Mouse (Mus musculus) layer of hippocampus, adult 2 months (tissue): Measurements from ENCODE around the gene Tmco1. TPM values are rescaled to one million over a fixed set of nuclear protein-coding genes. Genes with fewer than 3 reads are reported as not detected.

Experiments
- DNase-seq, 2 experiments: peaks; one replicate each; pipeline ENCODE4 v3.0.0; 2022; ENCODE audit warnings: low spot score in 2 of 2
- H3K27ac ChIP-seq: fragments of 200-600 bp; 2 replicates; pipeline ENCODE4 v1.8.1; 2022
- H3K4me3 ChIP-seq: fragments of 200-600 bp; 2 replicates; pipeline ENCODE4 v1.8.1; 2022; ENCODE audit warnings: mild to moderate bottlenecking
- CTCF ChIP-seq: fragments of 200-600 bp; conservative IDR thresholded peaks from 2 replicates; pipeline ENCODE4 v1.8.1; 2022; ENCODE audit warnings: antibody characterized with exemption, mild to moderate bottlenecking, moderate library complexity
- total RNA-seq, 2 experiments: library from RNA; stranded (reverse); gene quantifications; 2 replicates each; pipeline ENCODE4 v1.2.3; 2021

The Tmco1 gene
- total RNA-seq, 2 experiments from 2014 or later = 49.6 to 50.4 TPM

GRCm38 (mm10) chr1:167350597-167351415 lies 42.6 kb downstream of the Tmco1 start:
- H3K27ac ChIP-seq = peak overlapping the region; percentile 87
- peak overlapping the region; percentile 81 for H3K4me3 ChIP-seq
- no peak for DNase-seq
- TF ChIP-seq CTCF = no peak

GRCm38 (mm10) chr1:167352403-167352802 lies 44.2 kb downstream of the Tmco1 start:
- H3K4me3 ChIP-seq = no peak overlapping the region
- no peak for TF ChIP-seq CTCF
- H3K27ac ChIP-seq = no peak overlapping the region
- no peak for DNase-seq

GRCm38 (mm10) chr1:167357387-167357786 lies 49.2 kb downstream of the Tmco1 start:
- DNase-seq = no peak
- Histone ChIP-seq H3K4me3 (no peak overlapping the region), H3K27ac (no peak overlapping the region)
- TF ChIP-seq CTCF = no peak

GRCm38 (mm10) chr1:167358731-167359130 lies 50.6 kb downstream of the Tmco1 start:
- TF ChIP-seq CTCF = no peak
- Histone ChIP-seq H3K27ac (no peak overlapping the region), H3K4me3 (no peak overlapping the region)
- DNase-seq = no peak

- no peak for DNase-seq
Measured at GRCm38 (mm10) chr1:167360268-167360667, 52.1 kb downstream of the Tmco1 start.

GRCm38 (mm10) chr1:167362819-167363218 lies 54.6 kb downstream of the Tmco1 start:
- H3K27ac ChIP-seq = no peak overlapping the region
- no peak for DNase-seq
- TF ChIP-seq CTCF = no peak
- H3K4me3 ChIP-seq = no peak overlapping the region

More at GRCm38 (mm10) chr1:167360268-167360667, 52.1 kb downstream of the Tmco1 start:
- no peak for TF ChIP-seq CTCF
- Histone ChIP-seq H3K4me3 (no peak overlapping the region), H3K27ac (no peak overlapping the region)

- TF ChIP-seq CTCF = no peak
- DNase-seq = no peak
- Histone ChIP-seq H3K4me3 (no peak overlapping the region), H3K27ac (no peak overlapping the region)
Measured at GRCm38 (mm10) chr1:167363322-167363721, 55.1 kb downstream of the Tmco1 start.

- Histone ChIP-seq H3K4me3 (no peak overlapping the region), H3K27ac (no peak overlapping the region)
- no peak for DNase-seq
- no peak for TF ChIP-seq CTCF
Measured at GRCm38 (mm10) chr1:167365808-167366207, 57.6 kb downstream of the Tmco1 start.

GRCm38 (mm10) chr1:167366621-167367020 lies 58.4 kb downstream of the Tmco1 start:
- Histone ChIP-seq H3K4me3 (no peak overlapping the region), H3K27ac (no peak overlapping the region)
- TF ChIP-seq CTCF = no peak
- no peak for DNase-seq

GRCm38 (mm10) chr1:167368018-167368417 lies 59.8 kb downstream of the Tmco1 start:
- Histone ChIP-seq H3K4me3 (no peak overlapping the region), H3K27ac (no peak overlapping the region)
- DNase-seq = no peak
- no peak for TF ChIP-seq CTCF

GRCm38 (mm10) chr1:167368513-167368912 lies 60.3 kb downstream of the Tmco1 start:
- DNase-seq = no peak
- H3K27ac ChIP-seq = no peak overlapping the region
- TF ChIP-seq CTCF = no peak
- no peak overlapping the region for H3K4me3 ChIP-seq

GRCm38 (mm10) chr1:167369905-167370304 lies 61.7 kb downstream of the Tmco1 start:
- TF ChIP-seq CTCF = peak; percentile 96
- peak; percentile 76 to 81 for DNase-seq
- Histone ChIP-seq H3K4me3 (no peak overlapping the region), H3K27ac (no peak overlapping the region)

- no peak for TF ChIP-seq CTCF
- Histone ChIP-seq H3K27ac (no peak overlapping the region), H3K4me3 (no peak overlapping the region)
- DNase-seq = no peak
Measured at GRCm38 (mm10) chr1:167372739-167373138, 64.6 kb downstream of the Tmco1 start.
